Mouse (Mus musculus) adrenal gland, adult 8-10 months (tissue): ENCODE measurements around the gene Adgrg4. TPM values are rescaled to one million over a fixed set of nuclear protein-coding genes. Genes with fewer than 3 reads are reported as not detected.
A peak's percentile ranks its signal among the peaks of the same experiment; 100 is the strongest.

Source experiments
- DNase-seq: peaks from one replicate; pipeline ENCODE4 v3.0.0; 2022
- total RNA-seq, 4 experiments: library from RNA; stranded (reverse); gene quantifications; 2 replicates each; pipeline ENCODE4 v1.2.4; 2022

Gene Adgrg4
- not detected for total RNA-seq

- no peak for DNase-seq
Measured at GRCm38 (mm10) chrX:56869863-56870262, at the start of gene Adgrg4. Adgrg4 (plus strand) TSS chrX:56870163.

DNA sequence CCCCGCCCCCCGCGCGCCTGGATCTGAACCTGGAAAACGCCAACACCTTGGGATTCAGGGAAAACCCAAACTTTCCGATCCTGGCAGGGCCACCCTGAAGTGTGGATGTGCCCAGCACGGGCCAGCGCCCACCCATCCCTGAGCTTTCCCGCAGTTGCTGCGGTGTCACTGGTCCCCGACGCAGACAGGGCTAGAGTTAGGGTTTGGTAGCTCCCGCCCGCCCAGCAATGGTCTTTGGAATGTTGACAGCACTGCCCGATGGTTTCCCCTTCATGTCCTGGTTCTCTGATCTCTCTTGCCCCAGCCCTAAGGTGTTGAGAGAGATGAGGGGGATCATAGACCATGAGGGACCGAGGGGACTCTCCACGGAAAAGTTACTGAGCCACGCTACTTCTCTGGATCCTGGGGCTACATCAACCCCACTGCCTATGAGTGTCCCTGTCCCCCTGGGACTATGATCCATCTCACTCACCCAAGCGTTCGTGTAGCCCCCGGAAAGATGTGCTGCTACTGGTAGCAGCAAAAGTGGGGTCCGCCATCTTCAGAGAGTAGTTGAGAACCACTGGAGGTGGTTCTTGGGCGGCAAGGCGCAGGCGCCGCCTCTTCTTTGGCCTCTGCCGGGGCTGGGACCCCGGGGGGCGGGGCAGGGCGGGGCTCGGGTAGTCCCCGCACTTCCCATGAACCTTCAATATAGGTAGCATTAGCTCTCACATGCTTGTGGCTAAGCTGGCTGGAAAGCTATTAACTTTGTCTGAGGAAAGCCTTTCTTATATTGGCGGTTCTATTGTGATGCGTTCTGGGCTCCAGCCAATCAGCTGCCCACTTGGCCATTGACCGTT is 48.0 kb upstream of the Adgrg4 start, which contains the start of gene Map7d3:
Map7d3 (minus strand) TSS at position 562 of the 839 bp plus-strand sequence.
- DNase-seq, result peak; percentile 0

DNA sequence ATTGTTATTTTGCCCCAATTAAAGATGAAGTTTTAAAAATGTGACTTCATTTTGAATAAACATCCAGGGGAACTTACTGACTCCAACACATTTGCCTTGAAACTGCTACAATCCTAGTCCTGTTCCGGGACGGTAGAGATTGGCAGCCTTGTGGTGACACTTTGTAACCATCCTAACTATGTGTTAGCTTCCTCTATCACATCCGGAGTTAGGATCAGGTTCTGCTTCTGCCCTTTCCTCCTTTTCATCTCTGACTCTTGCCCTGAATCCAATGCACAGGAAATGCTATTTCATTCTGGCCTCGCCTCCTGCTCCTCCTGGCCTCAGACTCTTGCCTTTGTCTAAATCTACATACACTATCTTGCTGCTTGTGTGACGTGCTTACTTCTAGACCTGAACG is 42.5 kb upstream of the Adgrg4 start:
- no peak for DNase-seq

DNA sequence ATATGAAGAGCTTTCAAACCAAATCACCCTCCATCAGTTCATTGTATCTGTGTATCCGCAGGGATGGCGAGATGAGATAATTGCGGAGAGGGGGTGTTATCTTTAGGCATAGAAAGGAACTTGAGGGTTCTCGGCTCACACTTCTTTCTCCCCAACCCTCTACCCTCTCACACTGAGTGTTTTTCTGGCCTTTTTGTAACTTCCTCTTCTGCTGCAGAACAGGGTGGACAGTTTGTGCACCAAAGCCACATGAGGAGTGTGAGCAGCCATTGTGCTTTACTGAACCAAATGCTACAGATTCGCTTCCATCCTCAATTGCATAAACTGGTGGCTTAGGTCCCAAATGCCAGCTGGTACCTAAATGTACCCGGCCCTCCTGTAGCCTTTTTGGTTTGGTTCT is 34.1 kb upstream of the Adgrg4 start:
- no peak for DNase-seq

DNA sequence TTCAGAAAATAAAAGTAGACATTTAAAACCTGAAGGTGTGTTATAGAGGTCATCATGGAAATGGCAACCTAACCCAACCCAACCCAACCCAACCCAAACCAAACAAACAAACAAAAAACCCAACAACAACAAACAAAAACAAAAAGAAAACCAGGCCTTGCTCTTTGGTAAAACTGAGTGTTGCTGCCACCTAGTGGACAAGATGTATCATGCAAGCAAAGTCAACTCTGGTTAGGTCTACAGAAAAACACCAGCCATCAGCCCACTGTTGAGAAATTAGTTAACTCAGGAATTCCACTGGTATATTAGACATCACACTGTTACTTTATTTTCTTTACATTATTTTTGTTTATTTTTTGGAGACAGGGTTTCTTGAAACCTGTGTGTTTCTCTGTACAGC is 30.6 kb upstream of the Adgrg4 start:
- DNase-seq, result no peak

DNA sequence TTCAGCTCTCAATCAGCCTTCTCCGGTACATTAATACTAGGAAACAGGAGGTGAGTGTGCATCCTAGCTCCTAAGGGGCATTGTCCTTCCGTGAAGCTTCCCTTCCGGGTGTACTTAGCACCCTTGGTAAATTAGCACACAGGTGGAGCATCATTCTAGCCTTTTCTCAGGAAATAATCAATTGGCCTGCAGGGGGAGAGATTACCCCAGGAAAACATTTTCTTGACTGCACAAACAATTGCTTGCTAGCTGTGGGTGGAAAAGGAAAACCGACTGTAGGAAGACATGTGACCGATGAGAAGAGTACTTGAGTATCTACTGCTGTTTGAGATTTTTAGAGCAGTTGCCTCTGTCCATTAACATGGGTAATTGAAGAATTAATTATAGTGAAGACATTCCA is 28.7 kb upstream of the Adgrg4 start:
- DNase-seq, result no peak

- no peak for DNase-seq
Measured at GRCm38 (mm10) chrX:57012891-57013290, 142.9 kb downstream of the Adgrg4 start.

DNA sequence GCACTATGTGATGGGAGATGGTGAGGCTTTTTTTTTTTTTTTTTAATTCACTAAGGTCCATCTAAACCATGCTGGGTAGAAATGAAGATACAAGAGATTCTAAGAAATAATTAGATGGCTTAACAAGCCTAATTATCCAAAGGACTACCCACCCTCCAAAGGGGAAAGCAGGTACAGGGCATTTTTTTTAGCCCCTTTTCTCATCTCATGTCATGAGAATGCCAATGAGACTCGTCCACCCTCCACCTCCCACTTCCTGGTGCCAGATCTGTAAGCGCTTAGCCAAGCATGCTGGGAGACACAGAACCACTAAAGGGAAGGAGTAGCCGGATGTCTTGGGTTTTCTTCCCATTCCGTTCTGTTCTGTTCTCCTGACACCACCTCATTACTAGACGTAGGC is 172.8 kb downstream of the Adgrg4 start, which contains the start of gene Brs3:
Brs3 (plus strand) TSS at position 301 of the 400 bp plus-strand sequence.
- DNase-seq, result no peak

DNA sequence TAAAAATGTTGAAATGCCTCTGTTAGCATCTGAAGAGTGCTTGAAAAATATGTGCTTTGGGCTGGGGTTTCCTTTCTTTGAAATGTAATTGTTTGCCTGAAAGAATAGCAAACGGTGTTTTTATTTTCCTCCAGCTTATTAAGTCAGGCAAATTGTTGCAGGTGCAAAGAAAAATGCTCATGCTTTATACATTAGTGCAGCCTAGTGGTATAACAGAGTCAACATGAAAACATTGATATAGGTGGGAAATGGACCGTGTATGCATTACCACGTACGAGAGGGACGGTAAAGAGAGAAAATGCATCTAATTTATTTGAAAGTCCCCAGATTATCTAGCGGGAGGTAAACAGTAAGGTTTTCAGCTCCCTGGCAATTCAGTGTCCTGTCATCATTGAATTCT is 173.9 kb downstream of the Adgrg4 start:
- DNase-seq, result no peak

Other genes with a start within 250 kb of the Adgrg4 start
- gene Fhl1, start 138.4 kb upstream of the Adgrg4 start, total RNA-seq, result 10 to 100 TPM; 28.8 to 83.8 (median 43.3) TPM
- gene Map7d3, start 47.8 kb upstream of the Adgrg4 start, total RNA-seq, result 1 to 10 TPM in 2 of 4 experiments, under 1 TPM in 2; 0.23 to 2.0 (median 1.0) TPM
- not detected for gene Brs3, start 172.9 kb downstream of the Adgrg4 start, total RNA-seq
- 10 to 100 TPM; 37.9 to 52.9 (median 47.0) TPM for gene Htatsf1, start 183.4 kb downstream of the Adgrg4 start, total RNA-seq
- gene Vgll1, start 217.9 kb downstream of the Adgrg4 start, total RNA-seq, result not detected